Comparison of ENCODE assay signal across 25 mouse cellular contexts in the genomic region with DNA sequence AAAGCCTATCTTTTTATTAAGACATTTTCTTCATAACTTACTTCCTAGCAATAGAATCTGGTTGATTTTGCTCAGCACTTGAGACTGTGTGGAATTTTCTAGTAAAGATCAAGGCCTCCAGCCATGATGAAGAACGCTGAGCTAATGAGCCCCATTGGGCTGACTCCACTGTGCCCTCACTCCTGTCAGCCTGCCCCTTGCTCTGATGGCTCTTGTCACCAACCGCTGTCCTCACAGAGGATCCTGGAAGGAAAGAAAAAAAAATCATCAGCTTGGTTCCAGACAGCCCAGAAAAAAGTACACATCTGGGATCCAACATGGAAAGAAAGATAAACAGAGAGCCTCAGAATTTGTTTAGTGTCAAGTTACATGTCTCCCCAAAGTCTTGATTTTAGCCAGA.
DNase-seq lines count a peak whose midpoint lies in the region; ATAC-seq and TF ChIP-seq lines count a peak whose summit lies in the region.
"Had no signal": no experiment of that assay in that cellular context is flagged by ENCODE, and none has a peak within 500 bp of the region (broad histone marks: within the 10 kb centered on the region; RNA-seq: fewer than 3 reads in every experiment).

No protein-coding gene starts in this region.

- H3K27ac ChIP-seq in intestine, embryonic 14.5 days (ENCODE audit: low read depth): peak overlapping the region; percentile 8; the same call in 1 of the 2 replicates
- no peak overlapping the region for H3K27ac ChIP-seq in intestine, embryonic 16.5 days (ENCODE audit: low read length)
- H3K27ac ChIP-seq in lung, embryonic 14.5 days (ENCODE audit: low read depth): 0 out of 2 replicates have a peak overlapping the region, but pooled peaks have one; percentile 15
- H3K27ac ChIP-seq in embryonic facial prominence, embryonic 14.5 days (replicated peaks; ENCODE audit: low read depth, low read length): no peak overlapping the region
- H3K27ac ChIP-seq: hindbrain, embryonic 10.5 days; hindbrain, embryonic 15.5 days; liver, embryonic 14.5 days had no signal

- TF ChIP-seq CTCF in lung, embryonic 14.5 days (IDR thresholded peaks at IDR 0.05; ENCODE audit: low read depth): no peak

- ATAC-seq in intestine, embryonic 14.5 days (replicated peaks; ENCODE audit: low FRiP score, low TSS enrichment, low read depth): no peak; the same call in 1 of the 2 replicates
- ATAC-seq in intestine, embryonic 16.5 days: no peak; the same call in 1 of the 2 replicates
- ATAC-seq in lung, embryonic 14.5 days (ENCODE audit: insufficient read depth): peak; percentile 77; the same call in 1 of the 2 replicates
- ATAC-seq in embryonic facial prominence, embryonic 14.5 days (ENCODE audit: low read depth): no peak
- ATAC-seq: forebrain, embryonic 14.5 days; inflammation-experienced regulatory T-cells, adult 6 months had no signal

- no peaks in the 10 kb centered on the region for H3K36me3 ChIP-seq in intestine, embryonic 14.5 days (ENCODE audit: control insufficient read depth, insufficient read depth, low read length)
- no peaks in the 10 kb centered on the region for H3K36me3 ChIP-seq in intestine, embryonic 16.5 days (ENCODE audit: control insufficient read depth, insufficient read depth, low read length)
- no peaks in the 10 kb centered on the region for H3K36me3 ChIP-seq in lung, embryonic 14.5 days (ENCODE audit: insufficient read depth)
- no peaks in the 10 kb centered on the region for H3K36me3 ChIP-seq in embryonic facial prominence, embryonic 14.5 days (ENCODE audit: control insufficient read depth, insufficient read depth, low read length)
- H3K36me3 ChIP-seq: hindbrain, embryonic 10.5 days; hindbrain, embryonic 15.5 days had no signal

- no peak overlapping the region for H3K4me2 ChIP-seq in intestine, embryonic 14.5 days (ENCODE audit: low read length)
- H3K4me2 ChIP-seq in intestine, embryonic 16.5 days (ENCODE audit: low read depth, low read length): no peak overlapping the region
- H3K4me2 ChIP-seq in lung, embryonic 14.5 days: no peak overlapping the region
- H3K4me2 ChIP-seq in embryonic facial prominence, embryonic 14.5 days (ENCODE audit: low read depth, low read length): no peak overlapping the region
- H3K4me2 ChIP-seq: hindbrain, embryonic 15.5 days had no signal

- no peaks in the 10 kb centered on the region for H3K27me3 ChIP-seq in intestine, embryonic 14.5 days (replicated peaks; ENCODE audit: control insufficient read depth, insufficient read depth, low read length)
- no peaks in the 10 kb centered on the region for H3K27me3 ChIP-seq in intestine, embryonic 16.5 days (replicated peaks; ENCODE audit: control insufficient read depth, insufficient read depth, low read length)
- H3K27me3 ChIP-seq in lung, embryonic 14.5 days (ENCODE audit: insufficient read depth, low read length): no peaks in the 10 kb centered on the region
- H3K27me3 ChIP-seq in embryonic facial prominence, embryonic 14.5 days (replicated peaks; ENCODE audit: control insufficient read depth, insufficient read depth, low read length): no peaks in the 10 kb centered on the region
- H3K27me3 ChIP-seq: hindbrain, embryonic 15.5 days; megakaryocyte, embryonic 14.5 days had no signal

- H3K4me1 ChIP-seq in intestine, embryonic 14.5 days (replicated peaks; ENCODE audit: control insufficient read depth, insufficient read depth, low read length): peaks cover 6% of the 10 kb centered on the region; the same call in 1 of the 2 replicates
- no peaks in the 10 kb centered on the region for H3K4me1 ChIP-seq in intestine, embryonic 16.5 days (ENCODE audit: control insufficient read depth, insufficient read depth, low read length)
- H3K4me1 ChIP-seq in lung, embryonic 14.5 days (ENCODE audit: insufficient read depth): no peaks in the 10 kb centered on the region
- H3K4me1 ChIP-seq in embryonic facial prominence, embryonic 14.5 days (ENCODE audit: control insufficient read depth, insufficient read depth, low read length): 0 out of 2 replicates have a peak, but pooled peaks cover 3% of the 10 kb centered on the region
- H3K4me1 ChIP-seq: hindbrain, embryonic 15.5 days; megakaryocyte, embryonic 14.5 days had no signal

- H3K9ac ChIP-seq in intestine, embryonic 14.5 days (ENCODE audit: low read length): no peak overlapping the region
- no peak overlapping the region for H3K9ac ChIP-seq in intestine, embryonic 16.5 days (ENCODE audit: low read depth, low read length)
- H3K9ac ChIP-seq in lung, embryonic 14.5 days: no peak overlapping the region
- no peak overlapping the region for H3K9ac ChIP-seq in embryonic facial prominence, embryonic 14.5 days (ENCODE audit: low read depth, low read length)
- H3K9ac ChIP-seq: hindbrain, embryonic 15.5 days; liver, embryonic 14.5 days had no signal

- no peak overlapping the region for H3K4me3 ChIP-seq in intestine, embryonic 14.5 days (ENCODE audit: low read depth, low read length)
- H3K4me3 ChIP-seq in intestine, embryonic 16.5 days (ENCODE audit: low read length): no peak overlapping the region
- H3K4me3 ChIP-seq in lung, embryonic 14.5 days (ENCODE audit: low read depth, low read length): no peak overlapping the region
- no peak overlapping the region for H3K4me3 ChIP-seq in embryonic facial prominence, embryonic 14.5 days (ENCODE audit: low read depth, low read length)
- H3K4me3 ChIP-seq: hindbrain, embryonic 10.5 days; hindbrain, embryonic 15.5 days; megakaryocyte, embryonic 14.5 days had no signal

- peak; percentile 25 for DNase-seq in adrenal gland, adult 8-10 months
- no peak for DNase-seq in adrenal gland, adult 18-20 months (ENCODE audit: low spot score in 2 of 2)
- DNase-seq in intestine, embryonic 14.5 days (ENCODE audit: low spot score): no peak
- DNase-seq in lung, embryonic 14.5 days: peak; percentile 44
- DNase-seq in lung, adult 18-20 months: no peak
- DNase-seq in embryonic facial prominence, embryonic 14.5 days (ENCODE audit: low spot score): peak; percentile 31
- no peak for DNase-seq in right cerebral cortex, adult 2 months (ENCODE audit: low spot score in 2 of 2)
- DNase-seq: adrenal gland, postnatal 10 days; cerebellum, adult 2 months; cerebellum, postnatal 14 days; gastrocnemius, postnatal 14 days; heart, postnatal 14 days; kidney, adult 9 months; kidney, postnatal 4 days; lung, postnatal 4 days; right cerebral cortex, postnatal 14 days; thymus, adult 18-20 months; thymus, postnatal 25 days had no signal

- no peaks in the 10 kb centered on the region for H3K9me3 ChIP-seq in intestine, embryonic 14.5 days (ENCODE audit: control insufficient read depth, low read length)
- H3K9me3 ChIP-seq in intestine, embryonic 16.5 days (ENCODE audit: control insufficient read depth, low read length): no peaks in the 10 kb centered on the region
- H3K9me3 ChIP-seq in lung, embryonic 14.5 days (ENCODE audit: low read depth, low read length): no peaks in the 10 kb centered on the region
- H3K9me3 ChIP-seq in embryonic facial prominence, embryonic 14.5 days (ENCODE audit: control insufficient read depth, low read length): no peaks in the 10 kb centered on the region
- H3K9me3 ChIP-seq: hindbrain, embryonic 10.5 days; hindbrain, embryonic 15.5 days had no signal

- WGBS in intestine, embryonic 14.5 days: 17% methylated on average over 2 of the region's 2 CpGs
- 36% methylated on average over 2 of the region's 2 CpGs for WGBS in intestine, embryonic 16.5 days
- WGBS in lung, embryonic 14.5 days: 13% methylated on average over 2 of the region's 2 CpGs
- 12% methylated on average over 2 of the region's 2 CpGs for WGBS in embryonic facial prominence, embryonic 14.5 days

Comparison
In these comparisons a context has a peak if more than half of its experiments do, and no peak if none do; other contexts are left out.
1. DNase-seq: peak in adrenal gland, adult 8-10 months (single experiment), lung, embryonic 14.5 days (single experiment) and embryonic facial prominence, embryonic 14.5 days (single experiment); none in adrenal gland, adult 18-20 months (0 of 2), intestine, embryonic 14.5 days (single experiment), lung, adult 18-20 months (0 of 2) and right cerebral cortex, adult 2 months (0 of 2).
2. H3K27ac ChIP-seq: peak in intestine, embryonic 14.5 days (single experiment) and lung, embryonic 14.5 days (single experiment); none in intestine, embryonic 16.5 days (single experiment) and embryonic facial prominence, embryonic 14.5 days (single experiment).